Mouse (Mus musculus) hindbrain, embryonic 11.5 days (tissue): ENCODE measurements around the gene Actr5. TPM values are rescaled to one million over a fixed set of nuclear protein-coding genes. Genes with fewer than 3 reads are reported as not detected.
A peak's percentile ranks its signal among the peaks of the same experiment; 100 is the strongest.

Experiments used
- ATAC-seq: fragments of 200-750 bp; cut with Nextera tagmentation; 2 replicates; pipeline ENCODE4 v1.8.0; 2017; ENCODE audit warnings: mild to moderate bottlenecking, moderate TSS enrichment, moderate library complexity; ENCODE audit not compliant: low FRiP score
- DNase-seq: peaks from one replicate; pipeline ENCODE4 v3.0.0-alpha.2; 2015; ENCODE audit warnings: low spot score
- H3K27ac ChIP-seq: fragments of 300-500 bp; sonication (generic); 2 replicates; pipeline ENCODE4 v1.5.1; 2014; ENCODE audit warnings: mild to moderate bottlenecking, low read depth, low read length
- H3K27me3 ChIP-seq: fragments of 300-500 bp; sonication (generic); 2 replicates; pipeline ENCODE4 v1.6.1; 2014; ENCODE audit warnings: mild to moderate bottlenecking, low read length, moderate library complexity, mixed read lengths; ENCODE audit not compliant: control insufficient read depth, insufficient read depth
- H3K36me3 ChIP-seq: fragments of 300-500 bp; sonication (generic); 2 replicates; pipeline ENCODE4 v1.6.1; 2014; ENCODE audit warnings: mild to moderate bottlenecking, low read length, moderate library complexity, mixed read lengths; ENCODE audit not compliant: control insufficient read depth, insufficient read depth
- H3K4me1 ChIP-seq: fragments of 300-500 bp; sonication (generic); replicated peaks from 2 replicates; pipeline ENCODE4 v1.6.1; 2014; ENCODE audit warnings: low read length, mixed read lengths; ENCODE audit not compliant: control insufficient read depth, insufficient read depth
- H3K4me2 ChIP-seq: fragments of 300-500 bp; sonication (generic); replicated peaks from 2 replicates; pipeline ENCODE4 v1.6.1; 2014; ENCODE audit warnings: mild to moderate bottlenecking, low read depth, low read length
- H3K4me3 ChIP-seq: fragments of 300-500 bp; sonication (generic); 2 replicates; pipeline ENCODE4 v1.5.1; 2014; ENCODE audit warnings: low read depth, low read length
- H3K9ac ChIP-seq: fragments of 300-500 bp; sonication (generic); 2 replicates; pipeline ENCODE4 v1.6.1; 2014; ENCODE audit warnings: low read depth, low read length
- H3K9me3 ChIP-seq: fragments of 300-500 bp; sonication (generic); 2 replicates; pipeline ENCODE4 v1.6.1; 2016; ENCODE audit warnings: low read length; ENCODE audit not compliant: control insufficient read depth
- WGBS: fragments of 180-500 bp; shearing (Covaris S2); extraction: QIAGEN DNeasy Blood & Tissue Kit; methylation state at CpG from one replicate; pipeline ENCODE4 v1.1.7; 2014; 5-methylcytosine and 5-hydroxymethylcytosine counted together
- polyA plus RNA-seq: library from polyadenylated mRNA; unstranded; fragments of >200 nt; fragmentation: Nextera tagmentation; extraction: Ambion mirVana; gene quantifications from 2 replicates; pipeline ENCODE4 v1.2.1, GENCODE M21; 2014

The Actr5 gene
- polyA plus RNA-seq, 1 experiment from 2014 or later = 13.7 TPM

GRCm38 (mm10) chr2:158611326-158611719, 13.4 kb upstream of the Actr5 start:
- peak overlapping the region; percentile 35 for H3K4me2 ChIP-seq
- DNase-seq (no peak), ATAC-seq (no peak)
- H3K4me3 ChIP-seq = peak overlapping the region; percentile 37
- WGBS = 2% methylated on average over 30 of the region's 30 CpGs
- no peaks in the 10 kb centered on the region for H3K36me3 ChIP-seq
- H3K27me3 ChIP-seq = peaks cover 95% of the 10 kb centered on the region
- no peaks in the 10 kb centered on the region for H3K9me3 ChIP-seq
- peaks cover 3% of the 10 kb centered on the region; the same call in 1 of the 2 replicates for H3K4me1 ChIP-seq
- peak overlapping the region; percentile 77 for H3K27ac ChIP-seq
- H3K9ac ChIP-seq = peak overlapping the region; percentile 63

GRCm38 (mm10) chr2:158611726-158612670, 12.7 kb upstream of the Actr5 start:
- WGBS = 2% methylated on average over 30 of the region's 30 CpGs
- Histone ChIP-seq H3K36me3 (no peaks in the 10 kb centered on the region), H3K4me3 (peak overlapping the region; percentile 37), H3K27ac (peak overlapping the region; percentile 77), H3K27me3 (peaks cover 97% of the 10 kb centered on the region), H3K9ac (peak overlapping the region; percentile 63), H3K4me1 (peaks cover 3% of the 10 kb centered on the region; the same call in 1 of the 2 replicates), H3K4me2 (peak overlapping the region; percentile 31), H3K9me3 (no peaks in the 10 kb centered on the region)
- peak; percentile 69 for DNase-seq
- no peak for ATAC-seq

- Histone ChIP-seq H3K4me1 (peaks cover 3% of the 10 kb centered on the region; the same call in 1 of the 2 replicates), H3K9me3 (no peaks in the 10 kb centered on the region), H3K4me3 (peak overlapping the region; percentile 37), H3K27me3 (peaks cover 99% of the 10 kb centered on the region), H3K27ac (0 out of 2 replicates have a peak overlapping the region, but pooled peaks have one; percentile 77), H3K9ac (peak overlapping the region; percentile 49), H3K36me3 (no peaks in the 10 kb centered on the region), H3K4me2 (peak overlapping the region; percentile 31; the same call in 1 of the 2 replicates)
- ATAC-seq = no peak
- 5% methylated on average over 10 of the region's 10 CpGs for WGBS
- peak; percentile 64 for DNase-seq
Measured at GRCm38 (mm10) chr2:158612671-158613250, 11.9 kb upstream of the Actr5 start.

- Histone ChIP-seq H3K9ac (peak overlapping the region; percentile 45; the same call in 1 of the 2 replicates), H3K27ac (no peak overlapping the region), H3K4me3 (peak overlapping the region; percentile 37), H3K4me2 (peak overlapping the region; percentile 33), H3K4me1 (peaks cover 3% of the 10 kb centered on the region; the same call in 1 of the 2 replicates), H3K27me3 (peaks cover 96% of the 10 kb centered on the region), H3K36me3 (no peaks in the 10 kb centered on the region), H3K9me3 (no peaks in the 10 kb centered on the region)
- WGBS = 2% methylated on average over 53 of the region's 53 CpGs
- DNase-seq (peak; percentile 86), ATAC-seq (peak; percentile 36; the same call in 1 of the 2 replicates)
Measured at GRCm38 (mm10) chr2:158613541-158614417, 10.9 kb upstream of the Actr5 start.

- 2% methylated on average over 47 of the region's 47 CpGs for WGBS
- Histone ChIP-seq H3K36me3 (no peaks in the 10 kb centered on the region), H3K4me1 (peaks cover 3% of the 10 kb centered on the region; the same call in 1 of the 2 replicates), H3K9me3 (no peaks in the 10 kb centered on the region), H3K9ac (0 out of 2 replicates have a peak overlapping the region, but pooled peaks have one; percentile 31), H3K4me2 (peak overlapping the region; percentile 34), H3K27me3 (peaks cover 89% of the 10 kb centered on the region), H3K27ac (peak overlapping the region; percentile 54; the same call in 1 of the 2 replicates), H3K4me3 (peak overlapping the region; percentile 37)
- DNase-seq (peak; percentile 49), ATAC-seq (no peak)
Measured at GRCm38 (mm10) chr2:158614418-158614955, 10.2 kb upstream of the Actr5 start.

- peak overlapping the region; percentile 34 for H3K4me2 ChIP-seq
- 2% methylated on average over 24 of the region's 24 CpGs for WGBS
- H3K9ac ChIP-seq = peak overlapping the region; percentile 44
- ATAC-seq (no peak), DNase-seq (peak; percentile 51)
- H3K4me1 ChIP-seq = peaks cover 3% of the 10 kb centered on the region; the same call in 1 of the 2 replicates
- H3K9me3 ChIP-seq = no peaks in the 10 kb centered on the region
- H3K27me3 ChIP-seq = peaks cover 81% of the 10 kb centered on the region
- H3K36me3 ChIP-seq = no peaks in the 10 kb centered on the region
- H3K4me3 ChIP-seq = peak overlapping the region; percentile 37
- peak overlapping the region; percentile 54 for H3K27ac ChIP-seq
Measured at GRCm38 (mm10) chr2:158615161-158615680, 9.5 kb upstream of the Actr5 start.

- Histone ChIP-seq H3K9me3 (no peaks in the 10 kb centered on the region), H3K4me1 (peaks cover 3% of the 10 kb centered on the region; the same call in 1 of the 2 replicates), H3K4me3 (peak overlapping the region; percentile 37; the same call in 1 of the 2 replicates), H3K27me3 (peaks cover 78% of the 10 kb centered on the region), H3K36me3 (no peaks in the 10 kb centered on the region), H3K4me2 (peak overlapping the region; percentile 34), H3K9ac (peak overlapping the region; percentile 44), H3K27ac (peak overlapping the region; percentile 54)
- DNase-seq (peak; percentile 51), ATAC-seq (no peak)
- 3% methylated on average over 13 of the region's 13 CpGs for WGBS
Measured at GRCm38 (mm10) chr2:158615702-158616101, 9.0 kb upstream of the Actr5 start.
